Mouse (Mus musculus) gastrocnemius, adult 2 months (tissue): ENCODE data around the gene Rbm28. TPM values are rescaled to one million over a fixed set of nuclear protein-coding genes. Genes with fewer than 3 reads are reported as not detected.

Experiments
- DNase-seq: peaks from one replicate; pipeline ENCODE4 v3.0.0; 2022
- H3K27ac ChIP-seq: fragments of 200-600 bp; 2 replicates; pipeline ENCODE4 v1.8.1; 2022; ENCODE audit warnings: mild to moderate bottlenecking
- H3K4me3 ChIP-seq: fragments of 200-600 bp; 2 replicates; pipeline ENCODE4 v1.8.1; 2022; ENCODE audit warnings: mild to moderate bottlenecking, moderate library complexity
- CTCF ChIP-seq: fragments of 200-600 bp; IDR thresholded peaks from 2 replicates; pipeline ENCODE4 v1.8.1; 2022; ENCODE audit warnings: antibody characterized with exemption, mild to moderate bottlenecking, moderate library complexity
- intact Hi-C: fragments of 180-260 bp; cut with DNase I; formaldehyde crosslinking; loops from one replicate; pipeline ENCODE4 v1.15.1; 2025
- total RNA-seq, 2 experiments: library from RNA; stranded (reverse); gene quantifications; 2 replicates each; pipeline ENCODE4 v1.2.3; 2021

Gene Rbm28
- total RNA-seq, 2 experiments from 2014 or later = 16.3 to 18.4 TPM

- no peak overlapping the region for H3K4me3 ChIP-seq
- H3K27ac ChIP-seq = no peak overlapping the region
- no peak for TF ChIP-seq CTCF
- DNase-seq = no peak
- intact Hi-C loops = no loop called here
These were observed 14.8 kb downstream of the Rbm28 start for GRCm38 (mm10) chr6:29150001-29150400.

DNA sequence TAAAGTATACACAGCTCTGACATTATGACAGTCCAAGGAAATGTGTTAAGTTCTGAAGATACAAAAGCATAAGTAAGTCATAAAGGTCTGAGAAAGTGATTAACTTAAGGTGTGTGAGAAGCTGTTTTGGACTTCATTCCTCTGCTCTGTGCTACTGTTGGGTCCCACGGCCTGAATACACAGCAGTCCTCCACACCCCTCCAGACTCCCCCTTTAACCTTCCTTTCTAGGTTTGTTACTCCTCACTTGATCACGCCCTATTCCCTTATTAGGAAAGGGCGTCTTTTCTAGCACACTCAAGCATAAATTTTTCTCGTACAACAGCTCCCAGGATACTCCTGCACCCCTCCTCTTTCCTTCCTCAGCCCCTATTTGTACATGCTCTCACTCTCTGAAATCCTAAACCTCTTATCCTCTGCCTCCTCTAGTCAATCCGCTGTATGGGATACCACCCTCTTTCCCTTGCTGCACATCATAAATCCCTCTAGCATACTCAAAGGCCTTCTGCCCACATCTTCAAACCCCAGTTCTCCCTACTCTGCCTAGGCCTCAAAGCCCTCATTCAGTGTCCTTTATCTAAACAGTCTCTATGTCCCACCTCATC is 17.3 kb downstream of the Rbm28 start:
- TF ChIP-seq CTCF = no peak
- DNase-seq = no peak
- Histone ChIP-seq H3K27ac (no peak overlapping the region), H3K4me3 (no peak overlapping the region)
- intact Hi-C loops = no loop called here

- no peak for TF ChIP-seq CTCF
- DNase-seq = no peak
- no peak overlapping the region for H3K27ac ChIP-seq
- intact Hi-C loops = no loop called here
- no peak overlapping the region for H3K4me3 ChIP-seq
These were observed 18.2 kb downstream of the Rbm28 start for GRCm38 (mm10) chr6:29146641-29147040.

DNA sequence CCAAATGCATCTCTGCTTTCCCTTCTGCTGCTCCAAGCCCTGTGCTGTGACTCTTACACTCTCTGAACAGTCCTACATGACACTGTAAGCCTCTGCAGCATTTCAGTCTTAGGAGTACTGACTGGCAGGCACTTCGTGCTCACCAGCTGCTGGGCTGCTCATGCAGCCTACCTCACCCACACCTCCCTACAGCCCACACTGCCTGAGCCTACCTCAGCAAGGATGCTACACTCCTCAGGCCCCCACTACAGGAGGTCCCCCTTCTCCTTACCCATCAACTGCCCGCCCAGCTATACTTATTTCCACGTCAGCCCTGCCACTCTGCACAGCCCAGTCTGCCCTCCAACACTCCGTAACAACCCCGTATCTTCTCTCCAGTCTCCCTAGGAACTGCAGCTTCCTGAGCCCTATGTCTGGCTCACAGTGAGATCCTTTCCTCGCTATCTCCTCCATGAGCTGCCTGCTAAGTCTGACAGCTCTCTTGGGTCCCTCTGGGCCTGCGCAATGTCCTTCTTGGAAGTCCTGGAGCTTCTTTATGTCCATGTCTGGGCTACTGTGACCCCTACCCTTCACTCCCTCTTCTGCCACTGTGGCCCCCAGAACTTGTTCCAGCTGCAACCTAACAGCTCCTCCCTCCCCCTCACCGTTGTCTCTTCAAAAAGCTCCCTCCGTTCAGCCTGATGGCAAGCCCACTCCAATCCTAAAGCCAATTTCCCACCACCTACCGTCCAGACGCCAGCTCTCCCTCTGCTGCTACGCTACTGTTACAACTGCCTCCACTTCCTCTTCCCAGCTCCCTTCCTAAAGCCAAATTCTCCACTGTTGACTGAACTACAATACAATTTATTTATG is 19.1 kb downstream of the Rbm28 start:
- TF ChIP-seq CTCF = no peak
- intact Hi-C loops = no loop called here
- Histone ChIP-seq H3K27ac (no peak overlapping the region), H3K4me3 (no peak overlapping the region)
- no peak for DNase-seq

DNA sequence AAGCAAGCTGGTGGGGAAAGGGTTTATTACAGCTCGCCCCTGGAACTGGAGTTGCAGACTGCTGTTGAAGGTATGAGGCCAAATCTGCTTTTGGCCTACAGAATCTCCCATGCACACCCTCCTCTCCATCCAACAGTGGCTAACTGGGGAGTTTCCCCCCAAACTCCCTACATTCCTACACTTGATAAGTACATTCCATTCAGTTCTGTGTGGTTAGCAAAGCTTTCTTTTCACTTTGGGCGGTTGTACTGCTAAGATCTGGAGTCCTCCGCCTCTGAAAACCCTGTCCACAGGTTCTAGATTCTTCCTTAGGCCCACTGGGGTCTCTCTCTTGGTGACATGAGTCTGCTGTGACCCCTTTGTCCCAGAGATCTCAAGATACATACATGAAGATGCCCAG is 19.8 kb downstream of the Rbm28 start:
- Histone ChIP-seq H3K4me3 (no peak overlapping the region), H3K27ac (no peak overlapping the region)
- TF ChIP-seq CTCF = no peak
- no peak for DNase-seq
- intact Hi-C loops = loop anchor here (5.0 kb wide), 1 partner anchor 193 kb away; no protein-coding TSS in a partner anchor

DNA sequence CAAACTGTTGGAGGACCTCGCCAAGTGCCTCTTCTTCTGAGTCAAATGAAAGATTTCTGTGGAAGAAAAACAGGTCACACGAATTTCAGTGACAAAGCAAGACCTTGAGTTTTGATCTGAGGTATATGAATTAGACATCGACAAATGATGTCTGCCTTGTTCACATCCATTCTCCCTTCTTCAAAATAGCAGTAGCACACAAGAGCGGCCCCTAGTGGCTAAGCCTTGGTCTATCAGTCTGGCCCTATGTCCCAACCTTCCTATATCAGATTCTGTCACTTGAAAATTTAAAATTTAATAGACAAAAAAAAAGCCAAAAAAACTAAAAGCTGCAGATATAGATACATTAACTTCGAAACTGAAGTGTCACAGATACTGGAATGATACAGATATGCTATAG is 21.2 kb downstream of the Rbm28 start:
- H3K27ac ChIP-seq = no peak overlapping the region
- TF ChIP-seq CTCF = peak; percentile 92
- no peak overlapping the region for H3K4me3 ChIP-seq
- intact Hi-C loops = loop anchor here (2.0 to 5.0 kb wide), 2 partner anchors 51 to 191 kb away; no protein-coding TSS in a partner anchor
- DNase-seq = peak; percentile 66

DNA sequence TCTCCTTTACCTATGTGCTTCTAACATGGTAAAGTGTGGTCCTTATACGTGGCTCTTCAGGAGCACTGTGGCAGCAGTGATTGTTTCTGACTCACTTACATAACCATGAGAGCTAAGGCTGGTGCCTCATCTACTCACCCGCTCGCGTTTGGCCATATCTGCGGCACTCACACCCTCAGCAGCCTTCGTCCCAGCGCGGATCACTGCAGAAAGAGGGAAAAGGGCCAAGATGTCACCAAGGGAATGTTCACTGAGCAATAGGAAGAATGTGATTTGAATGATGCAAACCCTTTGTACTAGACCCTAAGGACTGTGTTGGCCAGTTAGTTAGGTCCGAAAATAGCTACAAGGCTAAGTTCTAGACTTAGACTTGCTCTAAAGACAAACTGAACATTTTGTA is 27.4 kb downstream of the Rbm28 start:
- intact Hi-C loops = no loop called here
- no peak for DNase-seq
- Histone ChIP-seq H3K4me3 (no peak overlapping the region), H3K27ac (no peak overlapping the region)
- no peak for TF ChIP-seq CTCF

- intact Hi-C loops = no loop called here
- no peak overlapping the region for H3K27ac ChIP-seq
These were observed 31.7 kb downstream of the Rbm28 start for GRCm38 (mm10) chr6:29133100-29133499.

DNA sequence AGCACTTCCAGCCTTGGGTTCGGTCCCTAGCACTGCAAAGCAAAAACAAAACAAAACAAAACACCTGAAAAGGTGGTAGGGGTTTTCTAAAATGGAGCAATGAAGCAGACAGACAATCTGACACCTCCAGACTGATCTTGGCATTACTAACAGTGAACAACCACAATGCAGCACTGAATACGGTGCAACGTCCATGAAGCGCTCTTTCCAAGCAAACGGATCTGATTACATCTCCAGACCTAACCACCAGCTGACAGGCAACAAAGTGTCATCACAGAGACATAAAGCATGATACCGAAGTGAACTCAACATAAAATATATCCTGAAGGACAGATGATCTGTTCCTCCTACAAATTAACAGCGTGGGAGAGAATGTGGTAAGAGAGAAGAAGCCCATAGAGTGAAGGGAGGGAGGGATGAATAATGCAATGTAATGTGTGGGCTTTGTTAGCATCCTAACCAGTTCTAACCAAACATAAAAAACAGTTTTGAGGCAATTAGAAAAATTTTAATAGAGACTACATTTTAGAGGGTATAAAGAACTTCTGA is 37.9 kb downstream of the Rbm28 start:
- Histone ChIP-seq H3K27ac (no peak overlapping the region), H3K4me3 (no peak overlapping the region)
- TF ChIP-seq CTCF = no peak
- no peak for DNase-seq
- intact Hi-C loops = no loop called here

More at GRCm38 (mm10) chr6:29133100-29133499, 31.7 kb downstream of the Rbm28 start:
- TF ChIP-seq CTCF = no peak
- no peak overlapping the region for H3K4me3 ChIP-seq
- DNase-seq = no peak

GRCm38 (mm10) chr6:29119990-29120389 is 44.8 kb downstream of the Rbm28 start:
- Histone ChIP-seq H3K4me3 (no peak overlapping the region), H3K27ac (no peak overlapping the region)
- TF ChIP-seq CTCF = no peak
- no peak for DNase-seq
- intact Hi-C loops = no loop called here

GRCm38 (mm10) chr6:29118963-29119362 is 45.8 kb downstream of the Rbm28 start:
- TF ChIP-seq CTCF = no peak
- H3K27ac ChIP-seq = no peak overlapping the region
- intact Hi-C loops = no loop called here
- no peak for DNase-seq
- no peak overlapping the region for H3K4me3 ChIP-seq

GRCm38 (mm10) chr6:29118231-29118630 is 46.6 kb downstream of the Rbm28 start:
- no peak for DNase-seq
- intact Hi-C loops = no loop called here
- H3K4me3 ChIP-seq = no peak overlapping the region
- no peak overlapping the region for H3K27ac ChIP-seq
- no peak for TF ChIP-seq CTCF
